Mouse (Mus musculus) brain, embryonic 18.5 days (tissue): Measurements from ENCODE around the gene Fryl.
"Not testable (repeated sequence)": the region's sequence is repeated elsewhere in the genome, so short reads cannot be mapped to it uniquely, and the experiment has no call there.

Experiments used
- DNase-seq: peaks from one replicate; pipeline ENCODE4 v3.0.0-alpha.2; 2012; ENCODE audit warnings: low read depth, low spot score

The Fryl gene

GRCm38 (mm10) chr5:73012884-73013610 lies 243.4 kb downstream of the Fryl start:
- DNase-seq = not testable (repeated sequence)

GRCm38 (mm10) chr5:73011806-73012205 lies 244.6 kb downstream of the Fryl start:
- not testable (repeated sequence) for DNase-seq

GRCm38 (mm10) chr5:73008230-73008629 lies 248.2 kb downstream of the Fryl start:
- DNase-seq = not testable (repeated sequence)

GRCm38 (mm10) chr5:73007582-73007959 lies 248.8 kb downstream of the Fryl start:
- DNase-seq = no peak

- no peak for DNase-seq
Observed at GRCm38 (mm10) chr5:73006784-73007581, 249.4 kb downstream of the Fryl start, which contains the start of gene Slc10a4. Slc10a4 (plus strand) TSS chr5:73006883.

GRCm38 (mm10) chr5:73004046-73004445 lies 252.4 kb downstream of the Fryl start:
- no peak for DNase-seq

GRCm38 (mm10) chr5:72998546-72998945 lies 257.9 kb downstream of the Fryl start:
- not testable (repeated sequence) for DNase-seq

GRCm38 (mm10) chr5:72995379-72995778 lies 261.0 kb downstream of the Fryl start:
- no peak for DNase-seq

- no peak for DNase-seq
Observed at GRCm38 (mm10) chr5:72994928-72995327, 261.5 kb downstream of the Fryl start.

GRCm38 (mm10) chr5:72994424-72994823 lies 262.0 kb downstream of the Fryl start:
- no peak for DNase-seq

GRCm38 (mm10) chr5:72992474-72992873 lies 263.9 kb downstream of the Fryl start:
- DNase-seq = no peak

- DNase-seq = no peak
Observed at GRCm38 (mm10) chr5:72989756-72990155, 266.7 kb downstream of the Fryl start.

GRCm38 (mm10) chr5:72987786-72988185 lies 268.6 kb downstream of the Fryl start:
- DNase-seq = no peak

- peak; percentile 36 for DNase-seq
Observed at GRCm38 (mm10) chr5:72984091-72984490, 272.3 kb downstream of the Fryl start.

- DNase-seq = no peak
Observed at GRCm38 (mm10) chr5:72976539-72976938, 279.9 kb downstream of the Fryl start.

- no peak for DNase-seq
Observed at GRCm38 (mm10) chr5:72975996-72976395, 280.4 kb downstream of the Fryl start.

GRCm38 (mm10) chr5:72974602-72975001 lies 281.8 kb downstream of the Fryl start, which contains the start of gene Gm10135:
Gm10135 (minus strand) TSS chr5:72974702.
- no peak for DNase-seq

GRCm38 (mm10) chr5:72972934-72973333 lies 283.5 kb downstream of the Fryl start:
- no peak for DNase-seq

- DNase-seq = no peak
Observed at GRCm38 (mm10) chr5:72972435-72972834, 284.0 kb downstream of the Fryl start.
